Mouse (Mus musculus) heart, embryonic 10.5 days (tissue): Measurements from ENCODE around the gene Mrgpra2a. TPM values are rescaled to one million over a fixed set of nuclear protein-coding genes. Genes with fewer than 3 reads are reported as not detected.

ENCODE experiments used
- polyA plus RNA-seq: library from polyadenylated mRNA; unstranded; fragments of >200 nt; fragmentation: Nextera tagmentation; extraction: Ambion mirVana; gene quantifications from 2 replicates; pipeline ENCODE4 v1.2.1, GENCODE M21; 2016

Gene Mrgpra2a
- polyA plus RNA-seq, 1 experiment from 2014 or later: not detected

Other genes with a start within 250 kb of the Mrgpra2a start
- gene Mrgpra6, start 247.2 kb downstream of the Mrgpra2a start, polyA plus RNA-seq: not detected in 2 replicates
- not detected in 2 replicates for gene Mrgpra9, start 199.3 kb downstream of the Mrgpra2a start, polyA plus RNA-seq
- not detected in 2 replicates for gene Mrgpra1, start 97.9 kb downstream of the Mrgpra2a start, polyA plus RNA-seq
- gene Mrgpra2b, start 76.7 kb upstream of the Mrgpra2a start, polyA plus RNA-seq: not detected in 2 replicates
- not detected in 2 replicates for gene Mrgpra3, start 149.2 kb upstream of the Mrgpra2a start, polyA plus RNA-seq